Mouse (Mus musculus) heart, adult 2 months (tissue): ENCODE data around the gene Sema3a.
A peak's percentile ranks its signal among the peaks of the same experiment; 100 is the strongest.

ENCODE experiments used
- CTCF ChIP-seq: fragments of 200-600 bp; IDR thresholded peaks from 2 replicates; pipeline ENCODE4 v1.8.1; 2022; ENCODE audit warnings: antibody characterized with exemption, mild to moderate bottlenecking, moderate library complexity
- EP300 ChIP-seq: fragments of 200-500 bp; IDR thresholded peaks from 2 replicates; pipeline ENCODE4 v1.6.1; 2011; ENCODE audit warnings: low read depth, low read length, control low read depth; ENCODE audit not compliant: insufficient read depth
- POLR2A ChIP-seq: fragments of 200-500 bp; IDR thresholded peaks from 2 replicates; pipeline ENCODE4 v1.6.1; 2011; ENCODE audit warnings: mild to moderate bottlenecking, low read depth, low read length, control low read depth; ENCODE audit not compliant: insufficient read depth

GRCm38 (mm10) chr5:13547472-13548209 lies 422.4 kb downstream of the Sema3a start:
- no peak for TF ChIP-seq CTCF
- no peak for TF ChIP-seq POLR2A
- TF ChIP-seq EP300: 0 out of 2 replicates have a peak, but pooled peaks have one; percentile 10
